In the genomic region with DNA sequence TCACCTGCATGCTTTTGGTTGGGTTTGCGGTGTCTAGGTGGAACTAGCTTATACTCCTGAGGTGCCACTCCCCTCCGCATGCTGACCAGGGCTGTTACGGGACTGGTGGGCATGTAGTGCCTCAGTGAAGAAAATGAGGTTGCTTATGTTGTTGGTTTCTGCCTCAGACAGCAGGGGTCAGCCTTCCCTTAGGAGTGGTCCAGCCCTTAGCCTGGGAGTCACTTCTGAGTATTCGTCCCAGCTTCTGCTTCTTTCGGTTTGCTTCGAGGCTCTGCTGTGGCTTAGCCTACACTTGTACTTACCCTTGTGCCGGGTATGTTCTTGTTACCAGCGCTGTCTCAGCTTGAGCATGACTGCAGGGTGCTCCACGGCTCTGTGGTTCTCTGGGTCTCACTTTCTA, we compare ENCODE assay signal across 9 mouse cellular contexts. TPM values are rescaled to one million over a fixed set of nuclear protein-coding genes. Genes with fewer than 3 reads are reported as not detected.
A peak's percentile ranks its signal among the peaks of the same experiment; 100 is the strongest.
DNase-seq lines count a peak whose midpoint lies in the region; ATAC-seq and TF ChIP-seq lines count a peak whose summit lies in the region.
"Had no signal": no experiment of that assay in that cellular context is flagged by ENCODE, and none has a peak within 500 bp of the region (broad histone marks: within the 10 kb centered on the region; RNA-seq: fewer than 3 reads in every experiment).

No protein-coding gene starts in this region.

- 0 out of 2 replicates have a peak, but pooled peaks have one; percentile 51 for ATAC-seq in forebrain, embryonic 11.5 days (replicated peaks; ENCODE audit: low FRiP score)
- no peak for ATAC-seq in kidney, postnatal 0 days (replicated peaks; ENCODE audit: low FRiP score, low read depth)

- peak overlapping the region; percentile 12; the same call in 1 of the 2 replicates for H3K4me3 ChIP-seq in bone marrow macrophage, adult 2 months (ENCODE audit: insufficient read depth, low read length)
- no peak overlapping the region for H3K4me3 ChIP-seq in forebrain, embryonic 11.5 days (ENCODE audit: low read depth, low read length)
- no peak overlapping the region for H3K4me3 ChIP-seq in kidney, postnatal 0 days (replicated peaks; ENCODE audit: low read depth, low read length)
- H3K4me3 ChIP-seq: heart, embryonic 13.5 days; stomach, embryonic 15.5 days had no signal

- H3K4me1 ChIP-seq in bone marrow macrophage, adult 2 months (ENCODE audit: control insufficient read depth, insufficient read depth, low read length) = peaks cover 18% of the 10 kb centered on the region
- H3K4me1 ChIP-seq in forebrain, embryonic 11.5 days (replicated peaks; ENCODE audit: control insufficient read depth, insufficient read depth, low read length) = peaks cover 6% of the 10 kb centered on the region
- H3K4me1 ChIP-seq in kidney, postnatal 0 days (replicated peaks; ENCODE audit: insufficient read depth, low read length) = no peaks in the 10 kb centered on the region
- H3K4me1 ChIP-seq: stomach, embryonic 15.5 days had no signal

- no peaks in the 10 kb centered on the region for H3K9me3 ChIP-seq in forebrain, embryonic 11.5 days (ENCODE audit: control insufficient read depth, low read length)
- no peaks in the 10 kb centered on the region for H3K9me3 ChIP-seq in kidney, postnatal 0 days (replicated peaks; ENCODE audit: low read length)
- H3K9me3 ChIP-seq: heart, embryonic 13.5 days; stomach, embryonic 15.5 days had no signal

- no peaks in the 10 kb centered on the region for H3K36me3 ChIP-seq in forebrain, embryonic 11.5 days (ENCODE audit: control insufficient read depth, insufficient read depth, low read length)
- no peaks in the 10 kb centered on the region for H3K36me3 ChIP-seq in kidney, postnatal 0 days (ENCODE audit: insufficient read depth, low read length)
- H3K36me3 ChIP-seq: stomach, embryonic 15.5 days had no signal

- WGBS in forebrain, embryonic 11.5 days = 69% methylated on average over 9 of the region's 9 CpGs
- WGBS in kidney, postnatal 0 days = 64% methylated on average over 9 of the region's 9 CpGs

- H3K27me3 ChIP-seq in forebrain, embryonic 11.5 days (ENCODE audit: control insufficient read depth, insufficient read depth, low read length) = 0 out of 2 replicates have a peak, but pooled peaks cover 2% of the 10 kb centered on the region
- H3K27me3 ChIP-seq in kidney, postnatal 0 days (ENCODE audit: insufficient read depth, low read length) = no peaks in the 10 kb centered on the region
- H3K27me3 ChIP-seq: stomach, embryonic 15.5 days had no signal

- 0 out of 2 replicates have a peak, but pooled peaks have one; percentile 40 for TF ChIP-seq CTCF in bone marrow macrophage, adult 2 months (IDR thresholded peaks at IDR 0.05; ENCODE audit: low read depth, low read length)
- TF ChIP-seq CTCF in kidney, postnatal 0 days (IDR thresholded peaks at IDR 0.05; ENCODE audit: low read depth) = peak; percentile 78

- peak; percentile 34 for DNase-seq in urinary bladder, postnatal 14 days (ENCODE audit: low spot score)
- no peak for DNase-seq in urinary bladder, adult 18-20 months (ENCODE audit: low spot score in 2 of 2)
- peak; percentile 62 for DNase-seq in forebrain, embryonic 11.5 days (ENCODE audit: low spot score)
- DNase-seq in kidney, postnatal 0 days (ENCODE audit: low spot score) = peak; percentile 76
- DNase-seq in lung, postnatal 36 days = peak; percentile 43
- peak; percentile 49 for DNase-seq in right cerebral cortex, postnatal 25 days

- no peak for TF ChIP-seq POLR2A in bone marrow macrophage, adult 2 months (IDR thresholded peaks at IDR 0.05; ENCODE audit: borderline replicate concordance, low read depth, low read length)

- H3K9ac ChIP-seq in forebrain, embryonic 11.5 days (ENCODE audit: low read length) = no peak overlapping the region
- H3K9ac ChIP-seq in kidney, postnatal 0 days (ENCODE audit: low read depth, low read length) = no peak overlapping the region
- H3K9ac ChIP-seq: heart, embryonic 13.5 days; stomach, embryonic 15.5 days had no signal

- H3K27ac ChIP-seq in bone marrow macrophage, adult 2 months (ENCODE audit: insufficient read depth, low read depth, low read length) = no peak overlapping the region
- H3K27ac ChIP-seq in forebrain, embryonic 11.5 days (ENCODE audit: low read depth, low read length) = no peak overlapping the region
- no peak overlapping the region for H3K27ac ChIP-seq in kidney, postnatal 0 days
- H3K27ac ChIP-seq: heart, embryonic 13.5 days; stomach, embryonic 15.5 days had no signal

- no peak overlapping the region for H3K4me2 ChIP-seq in forebrain, embryonic 11.5 days (ENCODE audit: low read depth, low read length, severe bottlenecking)
- H3K4me2 ChIP-seq in kidney, postnatal 0 days (ENCODE audit: low read length) = no peak overlapping the region
- H3K4me2 ChIP-seq: heart, embryonic 13.5 days; stomach, embryonic 15.5 days had no signal

RNA-seq across cellular contexts. Expression of a gene that starts 36.0 kb away (rescaled TPM):
- polyA plus RNA-seq in bone marrow macrophage, adult 2 months (2012; ENCODE audit: insufficient read depth, insufficient read length, missing spikeins) = 37.2 and 39.8 TPM in 2 replicates
- polyA plus RNA-seq in forebrain, embryonic 11.5 days (2014; fragmentation: Nextera tagmentation; extraction: Ambion mirVana) = 8.7 and 9.3 TPM in 2 replicates
- polyA plus RNA-seq in kidney, postnatal 0 days (2015; fragmentation: Nextera tagmentation; extraction: Ambion mirVana) = 12.7 and 14.0 TPM in 2 replicates

Comparison
In these comparisons a context has a peak if more than half of its experiments do, and no peak if none do; other contexts are left out.
1. DNase-seq: peak in urinary bladder, postnatal 14 days (single experiment), forebrain, embryonic 11.5 days (single experiment), kidney, postnatal 0 days (single experiment), lung, postnatal 36 days (single experiment) and right cerebral cortex, postnatal 25 days (single experiment); none in urinary bladder, adult 18-20 months (0 of 2).